Mouse (Mus musculus): ENCODE measurements around the gene Ccdc171. TPM values are rescaled to one million over a fixed set of nuclear protein-coding genes. Genes with fewer than 3 reads are reported as not detected.

The Ccdc171 gene
- polyA plus RNA-seq, 1 experiment from 2014 or later, result 6.4 TPM

DNA sequence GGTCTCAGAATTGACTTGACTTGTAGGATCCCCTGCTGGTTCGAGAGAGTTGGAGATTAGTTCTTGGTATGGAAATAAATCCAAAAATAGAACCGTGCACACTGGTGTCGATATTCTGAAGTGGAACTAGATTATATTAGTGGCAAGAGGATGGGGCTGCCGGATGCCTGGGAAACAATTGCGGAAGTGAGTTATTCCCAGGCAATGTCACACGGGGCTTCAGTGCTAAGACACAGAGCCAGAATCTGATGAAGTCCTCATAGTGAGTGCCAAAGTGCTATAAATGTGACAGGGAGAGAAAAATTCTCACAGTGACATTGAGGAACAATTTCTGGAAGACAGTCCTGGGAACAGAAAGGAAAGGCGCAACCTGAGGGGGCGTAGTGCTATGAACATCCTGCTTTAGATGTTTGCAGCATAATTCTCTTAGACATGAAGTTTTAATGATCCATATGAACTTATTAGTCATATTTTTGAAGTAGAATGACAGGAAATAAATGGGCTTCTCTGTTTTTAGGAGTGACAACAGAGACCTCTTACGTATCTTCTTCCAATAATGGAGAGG, 376.8 kb downstream of the Ccdc171 start:
- no peaks in the 10 kb centered on the region for H3K27me3 ChIP-seq
- WGBS, result 82% methylated on average over 9 of the region's 9 CpGs
- ATAC-seq (ENCODE audit: insufficient number of reproducible peaks, insufficient read depth, low FRiP score, low TSS enrichment, low read depth), result no peak

More for the DNA sequence above, 376.8 kb downstream of the Ccdc171 start:
- Histone ChIP-seq H3K4me3 (no peak overlapping the region), H3K36me3 (no peaks in the 10 kb centered on the region), H3K4me1 (0 out of 2 replicates have a peak, but pooled peaks cover 5% of the 10 kb centered on the region), H3K9me3 (no peaks in the 10 kb centered on the region), H3K9ac (no peak overlapping the region), H3K4me2 (no peak overlapping the region), H3K27ac (no peak overlapping the region)

Other genes with a start within 250 kb of the Ccdc171 start
- 3.5 and 3.9 TPM in 2 replicates for gene Ttc39b, start 201.3 kb upstream of the Ccdc171 start, polyA plus RNA-seq (2015; fragmentation: Nextera tagmentation; extraction: Ambion mirVana)
- 48.5 and 53.7 TPM in 2 replicates for gene Snapc3, start 107.8 kb upstream of the Ccdc171 start, polyA plus RNA-seq (2015; fragmentation: Nextera tagmentation; extraction: Ambion mirVana)
- gene Psip1, start 39.1 kb upstream of the Ccdc171 start, polyA plus RNA-seq (2015; fragmentation: Nextera tagmentation; extraction: Ambion mirVana), result 184 and 186 TPM in 2 replicates